Comparison of ENCODE assay signal across 13 mouse cellular contexts in genomic region chr6:48647611-48648010, GRCm38 (mm10). TPM values are rescaled to one million over a fixed set of nuclear protein-coding genes. Genes with fewer than 3 reads are reported as not detected.
DNase-seq lines count a peak whose midpoint lies in the region; ATAC-seq and TF ChIP-seq lines count a peak whose summit lies in the region.
"Had no signal": no experiment of that assay in that cellular context is flagged by ENCODE, and none has a peak within 500 bp of the region (broad histone marks: within the 10 kb centered on the region; RNA-seq: fewer than 3 reads in every experiment).

No protein-coding gene starts in this region.

- TF ChIP-seq CTCF in heart, adult 2 months (IDR thresholded peaks at IDR 0.05), result no peak
- TF ChIP-seq CTCF in lung, postnatal 0 days (IDR thresholded peaks at IDR 0.05), result no peak
- TF ChIP-seq CTCF in intestine, postnatal 0 days (IDR thresholded peaks at IDR 0.05; ENCODE audit: low read depth), result no peak

- peaks cover 1% of the 10 kb centered on the region; the same call in 1 of the 2 replicates for H3K4me1 ChIP-seq in heart, adult 2 months (ENCODE audit: control insufficient read depth, insufficient read depth, low read length)
- H3K4me1 ChIP-seq in kidney, embryonic 15.5 days, result peaks cover 4% of the 10 kb centered on the region
- no peaks in the 10 kb centered on the region for H3K4me1 ChIP-seq in lung, postnatal 0 days (ENCODE audit: insufficient read depth, low read depth, low read length)
- H3K4me1 ChIP-seq in intestine, postnatal 0 days (replicated peaks; ENCODE audit: control insufficient read depth, insufficient read depth, low read length), result no peaks in the 10 kb centered on the region
- H3K4me1 ChIP-seq: hindbrain, embryonic 15.5 days; limb, embryonic 15.5 days had no signal

- H3K4me2 ChIP-seq in kidney, embryonic 15.5 days, result peak overlapping the region; percentile 28
- H3K4me2 ChIP-seq in lung, postnatal 0 days (replicated peaks; ENCODE audit: low read depth, low read length), result peak overlapping the region; percentile 22; the same call in 1 of the 2 replicates
- H3K4me2 ChIP-seq in intestine, postnatal 0 days (replicated peaks; ENCODE audit: low read depth), result peak overlapping the region; percentile 3; the same call in 1 of the 2 replicates
- H3K4me2 ChIP-seq: hindbrain, embryonic 15.5 days; limb, embryonic 15.5 days had no signal

- 52% methylated on average over 2 of the region's 2 CpGs for WGBS in heart, adult 2 months
- 92% methylated on average over 2 of the region's 2 CpGs for WGBS in kidney, embryonic 15.5 days
- 65% methylated on average over 2 of the region's 2 CpGs for WGBS in lung, postnatal 0 days
- 68% methylated on average over 2 of the region's 2 CpGs for WGBS in intestine, postnatal 0 days

- H3K9me3 ChIP-seq in kidney, embryonic 15.5 days (replicated peaks), result no peaks in the 10 kb centered on the region
- no peaks in the 10 kb centered on the region for H3K9me3 ChIP-seq in lung, postnatal 0 days (ENCODE audit: low read length)
- no peaks in the 10 kb centered on the region for H3K9me3 ChIP-seq in intestine, postnatal 0 days (ENCODE audit: control insufficient read depth)
- H3K9me3 ChIP-seq: hindbrain, embryonic 15.5 days; limb, embryonic 15.5 days had no signal

- intact Hi-C loops in heart, adult 2 months (cut with DNase I), result loop anchor here (2.0 to 5.0 kb wide), 3 partner anchors 31 to 99 kb away; partner anchors contain the start of genes Gimap5 and Gimap6

- H3K27me3 ChIP-seq in heart, adult 2 months (ENCODE audit: control insufficient read depth, insufficient read depth, low read length), result no peaks in the 10 kb centered on the region
- H3K27me3 ChIP-seq in kidney, embryonic 15.5 days, result peaks cover 3% of the 10 kb centered on the region; the same call in 1 of the 2 replicates
- no peaks in the 10 kb centered on the region for H3K27me3 ChIP-seq in lung, postnatal 0 days (replicated peaks; ENCODE audit: insufficient read depth, low read length)
- no peaks in the 10 kb centered on the region for H3K27me3 ChIP-seq in intestine, postnatal 0 days (replicated peaks; ENCODE audit: control insufficient read depth, insufficient read depth, low read length)
- H3K27me3 ChIP-seq: hindbrain, embryonic 15.5 days; limb, embryonic 15.5 days; Patski had no signal

- H3K27ac ChIP-seq in heart, adult 2 months, result peak overlapping the region; percentile 83
- H3K27ac ChIP-seq in kidney, embryonic 15.5 days, result no peak overlapping the region
- H3K27ac ChIP-seq in lung, postnatal 0 days (ENCODE audit: low read length), result 0 out of 2 replicates have a peak overlapping the region, but pooled peaks have one; percentile 11
- no peak overlapping the region for H3K27ac ChIP-seq in intestine, postnatal 0 days (ENCODE audit: low read depth, low read length)
- H3K27ac ChIP-seq: hindbrain, embryonic 15.5 days; limb, embryonic 15.5 days had no signal

- DNase-seq in heart, adult 2 months, result no peak
- no peak for DNase-seq in heart, adult 18-20 months
- DNase-seq in kidney, adult 8-10 months, result no peak
- DNase-seq in lung, postnatal 0 days (ENCODE audit: low spot score), result peak; percentile 15
- no peak for DNase-seq in lung, postnatal 14 days
- no peak for DNase-seq in yolk sac, embryonic 10.5 days (ENCODE audit: low spot score)

- TF ChIP-seq EP300 in heart, adult 2 months (IDR thresholded peaks at IDR 0.05; ENCODE audit: insufficient read depth, low read depth, low read length), result no peak
- TF ChIP-seq EP300 in lung, postnatal 0 days (IDR thresholded peaks at IDR 0.05), result no peak

- ATAC-seq in kidney, embryonic 15.5 days (replicated peaks; ENCODE audit: low FRiP score), result no peak
- peak; percentile 48 for ATAC-seq in lung, postnatal 0 days
- no peak for ATAC-seq in intestine, postnatal 0 days
- ATAC-seq: forebrain, embryonic 14.5 days had no signal

- no peak for TF ChIP-seq POLR2A in heart, adult 2 months (IDR thresholded peaks at IDR 0.05; ENCODE audit: insufficient read depth, low read depth, low read length)

- peak overlapping the region; percentile 34 for H3K9ac ChIP-seq in heart, adult 2 months (ENCODE audit: low read depth, low read length)
- no peak overlapping the region for H3K9ac ChIP-seq in kidney, embryonic 15.5 days
- no peak overlapping the region for H3K9ac ChIP-seq in lung, postnatal 0 days (replicated peaks; ENCODE audit: low read depth)
- H3K9ac ChIP-seq in intestine, postnatal 0 days (ENCODE audit: low read depth, low read length), result no peak overlapping the region
- H3K9ac ChIP-seq: hindbrain, embryonic 15.5 days; limb, embryonic 15.5 days had no signal

- no peaks in the 10 kb centered on the region for H3K79me2 ChIP-seq in heart, adult 2 months (replicated peaks; ENCODE audit: control insufficient read depth, insufficient read depth, low read length)

- no peaks in the 10 kb centered on the region for H3K36me3 ChIP-seq in heart, adult 2 months (ENCODE audit: control insufficient read depth, insufficient read depth, low read length)
- no peaks in the 10 kb centered on the region for H3K36me3 ChIP-seq in kidney, embryonic 15.5 days
- no peaks in the 10 kb centered on the region for H3K36me3 ChIP-seq in lung, postnatal 0 days (ENCODE audit: insufficient read depth, low read length)
- H3K36me3 ChIP-seq in intestine, postnatal 0 days (ENCODE audit: control insufficient read depth, insufficient read depth), result no peaks in the 10 kb centered on the region
- H3K36me3 ChIP-seq: hindbrain, embryonic 15.5 days; limb, embryonic 15.5 days had no signal

- peak overlapping the region; percentile 45; the same call in 1 of the 2 replicates for H3K4me3 ChIP-seq in heart, adult 2 months
- H3K4me3 ChIP-seq in kidney, embryonic 15.5 days (replicated peaks), result 0 out of 2 replicates have a peak overlapping the region, but pooled peaks have one; percentile 14
- H3K4me3 ChIP-seq in lung, postnatal 0 days (ENCODE audit: low read depth, low read length), result peak overlapping the region; percentile 8; the same call in 1 of the 2 replicates
- no peak overlapping the region for H3K4me3 ChIP-seq in intestine, postnatal 0 days (ENCODE audit: low read depth, low read length)
- H3K4me3 ChIP-seq: hindbrain, embryonic 15.5 days; limb, embryonic 15.5 days had no signal

RNA-seq across cellular contexts. Expression of gene Gimap8, which starts 0.6 kb away (rescaled TPM):
- total RNA-seq in heart, adult 2 months (2021), result 1 to 10 TPM; 7.1 to 7.6 TPM
- 4.1 and 7.3 TPM in 2 replicates for polyA plus RNA-seq in heart, adult 2 months (2012; rRNA removed)
- 1 to 10 TPM; 7.1 to 7.5 TPM for total RNA-seq in heart, adult 18-20 months (2021)
- polyA plus RNA-seq in kidney, embryonic 15.5 days (2015; fragmentation: Nextera tagmentation; extraction: Ambion mirVana), result 3.3 and 3.8 TPM in 2 replicates
- polyA plus RNA-seq in lung, postnatal 0 days (2015; fragmentation: Nextera tagmentation; extraction: Ambion mirVana), result 8.6 and 10.8 TPM in 2 replicates
- polyA plus RNA-seq in intestine, postnatal 0 days (2015; fragmentation: Nextera tagmentation; extraction: Ambion mirVana), result 1.1 and 1.2 TPM in 2 replicates

RNA-seq across cellular contexts. Expression of gene AI854703, which starts 21.0 kb away (rescaled TPM):
- total RNA-seq in heart, adult 2 months (2021), result under 1 TPM; 0.16 to 0.29 TPM
- 0.68 and 1.1 TPM in 2 replicates for polyA plus RNA-seq in heart, adult 2 months (2012; rRNA removed)
- under 1 TPM; 0.37 to 0.39 TPM for total RNA-seq in heart, adult 18-20 months (2021)
- 3.0 and 3.1 TPM in 2 replicates for polyA plus RNA-seq in kidney, embryonic 15.5 days (2015; fragmentation: Nextera tagmentation; extraction: Ambion mirVana)
- 0.30 and 0.49 TPM in 2 replicates for polyA plus RNA-seq in lung, postnatal 0 days (2015; fragmentation: Nextera tagmentation; extraction: Ambion mirVana)
- polyA plus RNA-seq in intestine, postnatal 0 days (2015; fragmentation: Nextera tagmentation; extraction: Ambion mirVana), result 0.55 and 0.63 TPM in 2 replicates
- total RNA-seq: monocyte, adult 5-6 weeks had no signal

RNA-seq across cellular contexts. Expression of gene Gimap9, which starts 28.3 kb away (rescaled TPM):
- 1 to 10 TPM; 3.1 to 3.4 TPM for total RNA-seq in heart, adult 2 months (2021)
- 1.8 and 3.7 TPM in 2 replicates for polyA plus RNA-seq in heart, adult 2 months (2012; rRNA removed)
- 1 to 10 TPM; 4.6 to 4.9 TPM for total RNA-seq in heart, adult 18-20 months (2021)
- 11.7 and 12.6 TPM in 2 replicates for polyA plus RNA-seq in kidney, embryonic 15.5 days (2015; fragmentation: Nextera tagmentation; extraction: Ambion mirVana)
- 14.2 and 15.1 TPM in 2 replicates for polyA plus RNA-seq in lung, postnatal 0 days (2015; fragmentation: Nextera tagmentation; extraction: Ambion mirVana)
- 9.9 and 10.2 TPM in 2 replicates for polyA plus RNA-seq in intestine, postnatal 0 days (2015; fragmentation: Nextera tagmentation; extraction: Ambion mirVana)

RNA-seq across cellular contexts. Expression of gene Gimap4, which starts 36.7 kb away (rescaled TPM):
- 10 to 100 TPM; 22.4 to 25.3 TPM for total RNA-seq in heart, adult 2 months (2021)
- 28.1 and 42.1 TPM in 2 replicates for polyA plus RNA-seq in heart, adult 2 months (2012; rRNA removed)
- 10 to 100 TPM; 19.3 to 32.9 TPM for total RNA-seq in heart, adult 18-20 months (2021)
- 69.5 and 72.5 TPM in 2 replicates for polyA plus RNA-seq in kidney, embryonic 15.5 days (2015; fragmentation: Nextera tagmentation; extraction: Ambion mirVana)
- polyA plus RNA-seq in lung, postnatal 0 days (2015; fragmentation: Nextera tagmentation; extraction: Ambion mirVana), result 129 and 151 TPM in 2 replicates
- 9.6 and 11.3 TPM in 2 replicates for polyA plus RNA-seq in intestine, postnatal 0 days (2015; fragmentation: Nextera tagmentation; extraction: Ambion mirVana)

RNA-seq across cellular contexts. Expression of gene Zfp775, which starts 45.7 kb away (rescaled TPM):
- total RNA-seq in heart, adult 2 months (2021), result 10 to 100 TPM; 11.8 to 12.9 TPM
- polyA plus RNA-seq in heart, adult 2 months (2012; rRNA removed), result 6.2 and 7.0 TPM in 2 replicates
- total RNA-seq in heart, adult 18-20 months (2021), result 10 to 100 TPM; 11.8 to 12.3 TPM
- 7.0 and 7.9 TPM in 2 replicates for polyA plus RNA-seq in kidney, embryonic 15.5 days (2015; fragmentation: Nextera tagmentation; extraction: Ambion mirVana)
- polyA plus RNA-seq in lung, postnatal 0 days (2015; fragmentation: Nextera tagmentation; extraction: Ambion mirVana), result 5.3 and 6.2 TPM in 2 replicates
- 2.2 TPM in 2 replicates for polyA plus RNA-seq in intestine, postnatal 0 days (2015; fragmentation: Nextera tagmentation; extraction: Ambion mirVana)

Comparison
In these comparisons a context has a peak if more than half of its experiments do, and no peak if none do; other contexts are left out.
1. H3K27ac ChIP-seq: peak in heart, adult 2 months (single experiment) and lung, postnatal 0 days (single experiment); none in kidney, embryonic 15.5 days (single experiment) and intestine, postnatal 0 days (single experiment).
2. Peak in every context shown above with its lines, with median percentiles within 50 percentile points of each other: H3K4me2 ChIP-seq.